Mouse (Mus musculus): ENCODE data around the gene Trim50.

Trim50 gene

GRCm38 (mm10) chr5:135408114-135408513 is 55.0 kb downstream of the Trim50 start:
- in situ Hi-C loops (cut with MboI; ENCODE audit: low pct_unique_long_range_greater_than_20kb in 1 of 2, low sequenced_read_pairs in 2 of 2, unreplicated experiment in 1 of 2), result loop anchor here (10.0 to 25.0 kb wide), 2 partner anchors 207 to 354 kb away; no protein-coding TSS in a partner anchor

GRCm38 (mm10) chr5:135410266-135410665 is 57.2 kb downstream of the Trim50 start:
- in situ Hi-C loops (cut with MboI; ENCODE audit: low pct_unique_long_range_greater_than_20kb in 1 of 2, low sequenced_read_pairs in 2 of 2, unreplicated experiment in 1 of 2), result loop anchor here in 1 of 2 experiments (25.0 kb wide), 1 partner anchor 352 kb away; no protein-coding TSS in a partner anchor
